Mouse (Mus musculus): ENCODE results near the gene Tmem213.

GRCm38 (mm10) chr6:38118341-38118740 lies 9.3 kb downstream of the Tmem213 start:
- TF ChIP-seq POLR2A (IDR thresholded peaks at IDR 0.05; ENCODE audit: low read depth, low read length) (no peak), CTCF (IDR thresholded peaks at IDR 0.05; ENCODE audit: extremely low read depth, insufficient read length, insufficient replicate concordance, low read depth, low read length) (no peak)

Measured in small intestine, adult 2 months (tissue).